Mouse (Mus musculus) fat pad, adult 2 months (tissue): ENCODE measurements around the gene Ccdc71.

Experiments
- DNase-seq: peaks from one replicate; pipeline ENCODE4 v3.0.0-alpha.2; 2011; ENCODE audit warnings: low read depth, low spot score; ENCODE audit errors: extremely low read depth

The Ccdc71 gene

GRCm38 (mm10) chr9:108456953-108457352, 3.4 kb upstream of the Ccdc71 start:
- no peak for DNase-seq

- peak; percentile 99 for DNase-seq
These were observed 398 bp upstream of the Ccdc71 start for GRCm38 (mm10) chr9:108459939-108460318.

DNA sequence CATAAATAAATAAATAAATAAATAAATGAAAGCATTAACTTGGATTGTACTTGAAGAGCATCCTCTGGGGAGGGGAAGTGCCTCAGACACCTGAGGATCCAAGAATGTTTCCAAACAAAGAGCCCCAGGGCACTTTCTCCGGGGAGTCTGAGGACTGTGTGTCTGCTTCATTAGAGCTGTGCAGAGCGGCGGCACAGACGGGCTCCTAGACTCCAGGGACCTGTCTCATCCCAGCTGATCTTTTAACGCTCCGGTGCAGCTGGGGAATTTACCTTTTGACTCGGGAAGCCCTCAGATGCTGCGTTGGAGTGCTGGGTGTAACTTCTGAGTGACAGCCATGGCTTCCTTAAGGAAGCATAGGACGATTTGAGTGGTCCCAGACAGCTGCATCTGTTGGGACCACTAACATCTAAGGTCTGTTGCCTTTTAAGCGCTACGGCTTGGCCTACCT, 879 bp downstream of the Ccdc71 start, which contains the start of gene Klhdc8b:
TSS of gene Klhdc8b (minus strand) at position 401 of the 451 bp plus-strand sequence.
- DNase-seq = no peak

DNA sequence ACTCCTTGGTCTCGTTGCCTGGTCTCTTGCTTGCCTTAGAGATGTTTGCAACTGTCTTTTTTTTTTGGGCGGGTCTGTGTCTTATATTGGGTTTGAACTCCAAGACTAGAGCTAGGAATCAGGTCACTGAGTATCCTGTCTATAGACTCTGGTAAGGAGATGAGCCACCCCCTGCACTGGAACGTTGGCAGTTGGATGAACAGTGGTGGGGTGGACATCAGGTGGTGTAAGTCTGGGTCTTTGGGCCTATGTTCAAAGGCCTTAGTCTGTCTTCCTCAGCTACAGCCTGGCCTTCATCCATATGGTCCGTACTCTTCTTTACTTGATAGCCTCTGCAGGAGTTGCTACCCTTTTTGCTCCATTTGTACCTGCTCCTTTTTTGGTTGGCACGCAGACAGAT, 1.3 kb downstream of the Ccdc71 start:
- no peak for DNase-seq

DNA sequence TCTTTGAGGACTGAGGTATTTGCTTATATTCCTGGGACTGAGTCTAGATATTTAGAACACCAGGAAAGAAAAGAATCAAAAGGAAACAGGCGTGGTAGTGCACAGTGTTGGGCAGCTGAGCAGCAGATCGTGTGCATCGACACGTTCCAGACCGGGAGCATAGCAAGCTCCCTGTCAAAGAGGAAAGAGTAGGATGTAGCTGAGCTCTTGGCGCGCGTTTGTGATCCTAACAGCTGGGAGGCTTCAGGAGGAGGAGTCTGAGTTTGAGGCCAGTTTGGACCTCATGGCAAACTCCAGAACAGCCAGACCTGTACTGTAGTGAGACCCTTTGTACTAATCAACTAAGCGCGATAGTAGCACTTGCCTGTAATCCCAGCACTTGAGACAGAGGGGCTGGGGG, 1.9 kb downstream of the Ccdc71 start:
- DNase-seq = no peak

DNA sequence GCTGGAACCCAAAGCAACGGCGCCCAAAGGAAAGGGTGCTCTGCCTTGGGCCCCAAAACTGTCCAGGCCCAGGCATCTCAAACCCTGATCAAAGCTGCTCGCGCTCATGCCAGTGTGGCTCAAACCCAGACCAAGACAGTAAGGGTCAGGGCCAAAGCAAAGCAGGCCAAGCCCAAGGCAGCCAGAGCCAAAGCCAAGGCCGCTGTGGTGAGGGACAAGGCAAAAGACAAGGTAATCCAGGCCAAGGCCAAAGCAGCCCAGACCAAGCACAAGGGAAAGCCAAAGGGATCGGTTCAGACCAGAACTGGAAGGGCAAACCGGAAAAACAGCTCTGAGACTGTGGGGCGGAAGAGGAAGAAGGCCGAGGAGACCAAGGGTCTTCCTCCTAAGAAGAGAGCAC, 3.4 kb downstream of the Ccdc71 start:
- DNase-seq = no peak

- DNase-seq = no peak
These were observed 5.9 kb downstream of the Ccdc71 start for GRCm38 (mm10) chr9:108466219-108466618.

GRCm38 (mm10) chr9:108469430-108469829, 9.1 kb downstream of the Ccdc71 start:
- no peak for DNase-seq

DNA sequence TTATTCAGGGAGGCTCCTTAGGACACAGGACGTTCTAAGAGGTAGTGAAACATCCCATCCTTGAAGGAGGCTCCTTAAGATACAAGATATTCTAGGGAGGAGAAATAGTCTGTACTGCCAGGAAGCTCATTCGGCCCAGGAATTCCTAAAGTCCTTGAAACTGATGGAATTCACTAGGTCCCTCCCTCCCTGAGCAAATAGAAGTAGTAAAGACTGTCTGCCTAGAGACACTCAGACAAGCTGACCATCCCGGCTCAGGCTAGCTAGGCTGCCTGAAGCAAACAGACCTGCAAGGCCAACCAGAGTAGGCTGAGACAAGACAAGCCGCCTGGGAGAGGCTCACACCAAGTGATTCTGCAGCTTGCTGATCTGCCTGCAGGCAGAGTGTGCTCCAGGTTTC, 9.5 kb downstream of the Ccdc71 start:
- no peak for DNase-seq

DNA sequence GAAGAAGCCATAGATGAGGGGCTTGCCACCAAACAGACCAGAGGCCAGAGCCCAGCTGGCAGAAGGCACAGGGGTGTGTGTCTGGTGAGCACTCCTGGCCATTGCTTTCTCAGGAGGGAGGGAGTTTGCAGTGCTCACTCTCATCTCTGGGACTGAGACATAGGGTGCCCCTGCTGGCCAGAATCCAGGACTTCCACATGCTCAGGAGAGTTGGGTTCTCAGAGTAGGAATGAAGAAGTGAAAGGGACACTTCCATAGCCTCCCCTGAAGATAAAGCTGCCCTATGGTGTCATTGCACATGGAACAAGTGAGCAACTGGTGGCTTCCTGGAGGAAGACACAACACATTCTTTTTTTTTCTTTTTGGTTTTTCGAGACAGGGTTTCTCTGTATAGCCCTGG, 14.2 kb downstream of the Ccdc71 start:
- no peak for DNase-seq

DNA sequence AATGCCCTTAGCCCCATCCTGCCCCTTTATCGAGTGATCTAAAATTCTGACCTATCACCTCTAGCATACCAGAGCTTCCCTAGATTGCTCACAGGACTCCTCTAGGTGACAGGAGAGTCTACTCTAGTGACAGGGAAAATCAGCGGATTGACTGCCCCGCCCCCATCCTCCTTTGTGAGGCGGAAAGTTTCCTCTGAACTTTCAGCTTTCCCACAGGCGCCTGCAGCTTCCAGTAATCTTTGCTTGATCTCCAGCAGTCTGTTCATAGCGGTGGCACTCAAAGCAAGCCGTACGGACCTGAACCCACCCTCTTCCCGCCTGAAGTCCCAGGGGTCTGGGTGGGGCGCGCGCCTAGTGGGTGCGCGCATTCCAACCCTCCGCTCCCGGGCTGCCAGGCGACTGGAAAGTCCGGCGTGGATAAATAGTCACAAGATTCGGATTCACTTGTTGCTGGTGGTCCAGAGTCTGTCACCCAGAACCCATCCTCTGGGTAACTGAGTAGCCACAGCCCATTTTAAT, 18.4 kb downstream of the Ccdc71 start:
- no peak for DNase-seq

DNA sequence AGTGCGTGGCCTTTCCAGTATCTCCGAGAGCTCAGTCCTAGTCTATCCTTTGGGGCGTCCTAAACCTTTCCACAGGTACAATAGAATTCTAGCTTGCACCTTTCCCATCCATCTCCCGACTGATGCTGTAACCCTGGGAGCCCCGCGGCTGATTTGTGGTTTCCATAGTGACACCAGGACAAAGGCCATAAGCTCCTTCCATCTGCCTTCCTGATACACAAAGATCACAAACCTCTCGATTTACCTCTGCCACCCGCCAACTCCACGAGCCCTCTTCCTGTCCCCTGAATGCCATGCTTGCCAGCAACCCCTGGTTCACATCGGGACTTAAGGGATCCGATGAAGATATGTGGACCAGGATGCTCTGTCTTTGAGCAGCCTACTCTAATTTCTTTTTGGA, 18.9 kb downstream of the Ccdc71 start:
- DNase-seq = no peak

DNA sequence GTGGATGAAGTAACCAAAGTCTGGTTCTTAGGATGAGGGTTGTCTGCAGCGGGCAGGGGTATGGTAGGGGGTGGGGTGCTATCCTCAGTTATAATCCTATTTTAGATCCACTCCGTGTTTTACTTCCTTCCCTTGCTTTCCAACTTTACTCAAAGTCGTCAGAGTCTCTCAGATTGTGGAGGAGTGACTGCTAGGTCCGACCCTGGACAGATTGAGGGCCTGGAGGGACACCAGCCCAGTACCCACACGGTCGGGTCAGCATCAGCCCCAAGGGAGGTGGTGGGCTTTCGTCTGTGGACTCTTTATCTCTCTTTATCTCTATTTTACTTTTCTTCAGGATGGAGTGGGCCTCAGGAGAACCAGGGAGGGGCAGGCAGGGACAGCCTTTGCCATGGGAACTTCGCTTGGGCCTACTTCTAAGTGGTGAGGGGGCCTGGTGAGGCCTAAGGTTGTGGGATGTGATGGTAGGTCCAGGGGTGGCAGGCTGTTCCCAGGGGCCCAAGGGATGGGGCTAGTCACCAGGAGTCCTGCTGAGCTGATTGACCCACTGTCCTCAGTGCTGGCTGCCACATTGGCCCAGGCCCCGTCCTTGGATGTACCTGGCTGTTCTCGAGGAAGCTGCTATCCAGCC, 19.5 kb downstream of the Ccdc71 start, which contains the start of gene Lamb2:
TSS of gene Lamb2 (plus strand) at position 16 of the 631 bp plus-strand sequence.
- no peak for DNase-seq

DNA sequence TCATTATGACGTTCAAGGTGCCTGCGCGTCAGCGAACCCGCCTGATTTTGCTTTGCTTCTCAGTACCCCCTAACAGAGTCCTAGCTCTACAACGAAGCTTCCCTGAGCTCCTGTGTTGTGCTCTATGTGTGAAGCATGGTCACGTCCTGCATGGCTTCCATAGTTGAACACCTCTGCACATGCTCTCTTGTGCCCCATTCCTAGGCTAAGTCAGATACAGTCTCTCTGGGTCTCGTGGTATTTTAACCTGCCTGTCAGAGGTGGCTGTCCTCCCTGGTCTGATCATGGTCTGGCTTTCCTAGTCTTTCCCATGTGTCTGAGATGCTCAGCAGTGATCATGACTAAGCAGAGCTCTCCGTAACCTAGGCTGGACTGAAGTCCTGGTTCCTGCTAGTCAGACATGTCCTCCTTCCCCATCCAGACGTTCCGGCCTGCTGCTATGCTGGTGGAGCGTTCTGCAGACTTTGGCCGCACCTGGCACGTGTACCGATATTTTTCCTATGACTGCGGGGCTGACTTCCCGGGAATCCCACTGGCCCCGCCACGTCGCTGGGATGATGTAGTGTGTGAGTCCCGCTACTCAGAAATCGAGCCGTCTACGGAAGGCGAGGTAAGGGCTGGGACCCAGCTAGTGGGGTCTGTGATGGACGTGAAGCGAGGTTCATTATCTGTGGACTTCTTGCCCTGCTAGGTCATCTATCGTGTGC, 20.6 kb downstream of the Ccdc71 start:
- DNase-seq = no peak

DNA sequence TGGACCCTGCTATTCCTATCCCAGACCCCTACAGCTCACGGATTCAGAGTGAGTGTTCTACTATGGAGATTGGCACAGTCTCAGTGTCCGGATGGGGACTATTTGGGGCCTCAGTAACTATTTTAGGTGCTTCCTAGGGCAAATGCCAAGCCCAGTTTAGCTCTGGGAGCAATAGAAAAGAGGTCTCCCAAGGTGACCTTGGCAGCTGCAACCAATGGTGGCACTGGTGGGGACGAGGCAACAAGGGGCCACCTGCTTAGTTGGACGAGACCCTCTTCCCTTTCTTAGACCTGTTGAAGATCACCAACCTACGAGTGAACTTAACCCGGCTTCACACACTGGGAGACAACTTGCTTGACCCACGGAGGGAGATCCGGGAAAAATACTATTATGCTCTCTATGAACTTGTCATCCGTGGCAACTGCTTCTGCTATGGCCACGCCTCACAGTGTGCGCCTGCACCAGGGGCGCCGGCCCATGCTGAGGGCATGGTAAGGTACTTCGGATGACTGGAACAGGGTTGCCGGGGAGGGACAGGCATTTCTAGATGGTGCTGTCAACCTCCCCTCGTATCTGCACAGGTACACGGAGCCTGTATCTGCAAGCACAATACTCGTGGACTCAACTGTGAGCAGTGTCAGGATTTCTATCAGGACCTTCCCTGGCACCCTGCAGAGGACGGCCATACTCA, 21.3 kb downstream of the Ccdc71 start:
- DNase-seq = no peak

GRCm38 (mm10) chr9:108483051-108483790, 22.9 kb downstream of the Ccdc71 start:
- DNase-seq = no peak

DNA sequence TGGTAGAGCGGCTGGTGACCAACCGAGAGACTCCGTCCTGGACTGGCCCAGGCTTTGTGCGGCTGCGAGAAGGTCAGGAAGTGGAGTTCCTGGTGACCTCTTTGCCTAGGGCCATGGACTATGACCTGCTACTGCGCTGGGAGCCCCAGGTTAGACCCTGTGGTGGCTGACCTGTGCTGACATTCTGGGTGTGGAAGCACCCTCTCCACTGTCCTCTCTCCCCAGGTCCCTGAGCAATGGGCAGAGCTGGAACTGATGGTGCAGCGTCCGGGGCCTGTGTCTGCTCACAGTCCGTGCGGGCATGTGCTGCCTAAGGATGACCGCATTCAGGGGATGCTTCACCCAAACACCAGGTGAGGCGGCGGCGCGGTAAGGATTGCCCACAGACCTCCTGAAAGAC, 23.7 kb downstream of the Ccdc71 start:
- DNase-seq = no peak

DNA sequence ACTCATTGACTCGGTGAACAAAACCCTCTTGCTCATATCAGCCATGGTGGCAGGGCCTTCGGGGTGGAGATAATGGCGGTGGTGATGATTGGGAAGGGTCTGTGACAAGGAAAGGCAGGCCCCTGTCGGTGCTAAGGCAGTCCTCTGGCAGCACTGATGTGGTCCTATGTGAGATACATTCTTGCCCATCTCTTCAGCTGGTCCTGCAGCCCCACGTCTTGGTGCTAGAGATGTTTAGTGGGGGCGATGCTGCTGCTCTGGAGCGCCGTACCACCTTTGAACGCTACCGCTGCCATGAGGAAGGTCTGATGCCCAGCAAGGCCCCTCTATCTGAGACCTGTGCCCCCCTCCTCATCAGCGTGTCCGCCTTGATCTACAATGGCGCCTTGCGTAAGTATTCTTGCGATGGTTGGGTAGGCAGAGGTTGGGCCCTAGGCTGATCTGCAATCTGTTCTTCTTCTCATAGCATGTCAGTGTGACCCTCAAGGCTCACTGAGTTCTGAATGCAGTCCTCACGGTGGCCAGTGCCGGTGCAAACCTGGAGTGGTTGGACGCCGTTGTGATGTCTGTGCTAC, 25.1 kb downstream of the Ccdc71 start:
- DNase-seq = no peak

GRCm38 (mm10) chr9:108486973-108487530, 26.7 kb downstream of the Ccdc71 start:
- DNase-seq = no peak

- no peak for DNase-seq
These were observed 28.1 kb downstream of the Ccdc71 start for GRCm38 (mm10) chr9:108488403-108488802.
